ENCODE assay signal across 8 mouse cellular contexts in the genomic region with DNA sequence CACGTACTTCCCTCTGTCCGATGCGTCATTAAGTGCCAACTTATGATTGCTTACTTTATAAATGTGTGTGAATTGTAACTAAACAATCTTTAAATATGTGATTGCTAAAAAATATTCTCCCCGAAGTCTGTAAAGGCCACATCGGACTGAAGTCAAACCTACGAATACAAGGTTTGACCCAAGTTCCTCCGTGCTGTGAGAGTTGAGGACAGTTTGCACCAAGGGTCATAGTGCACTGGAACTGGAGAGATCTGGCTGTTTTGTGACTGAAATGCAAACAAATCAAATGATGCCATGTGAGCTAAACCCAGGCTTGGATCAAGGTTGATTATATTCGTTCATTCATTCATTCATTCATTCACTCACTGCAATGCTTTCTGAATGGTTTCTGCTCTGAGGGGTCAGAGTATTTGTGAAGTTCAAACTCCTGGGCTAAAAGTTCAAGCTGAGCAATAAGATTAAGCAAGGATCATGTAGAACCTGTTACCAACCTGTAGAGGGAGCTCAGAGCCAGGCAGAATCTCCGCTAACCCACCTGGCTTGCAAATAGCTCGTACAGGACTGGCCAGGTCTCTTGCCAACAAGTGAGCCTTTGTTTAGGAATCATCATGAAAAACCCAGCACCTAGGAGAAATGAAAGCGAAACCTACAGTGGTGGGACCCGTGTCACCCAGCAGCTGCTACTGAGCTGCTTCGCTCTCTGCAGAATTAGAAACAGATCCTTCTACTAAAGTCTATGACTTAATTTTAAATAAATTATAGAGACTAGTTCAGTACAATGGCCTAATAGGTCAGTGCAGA.
DNase-seq lines count a peak whose midpoint lies in the region; ATAC-seq lines count a peak whose summit lies in the region.

No protein-coding gene starts in this region.

- H3K4me3 ChIP-seq in intestine, embryonic 16.5 days (ENCODE audit: low read length): peak overlapping the region; percentile 27
- no peak overlapping the region for H3K4me3 ChIP-seq in midbrain, embryonic 15.5 days
- no peak overlapping the region for H3K4me3 ChIP-seq in stomach, embryonic 14.5 days (ENCODE audit: low read depth, low read length)

- H3K9me3 ChIP-seq in intestine, embryonic 16.5 days (ENCODE audit: control insufficient read depth, low read length): no peaks in the 10 kb centered on the region
- no peaks in the 10 kb centered on the region for H3K9me3 ChIP-seq in midbrain, embryonic 15.5 days
- no peaks in the 10 kb centered on the region for H3K9me3 ChIP-seq in stomach, embryonic 14.5 days (ENCODE audit: control insufficient read depth, low read depth, low read length)

- peak overlapping the region; percentile 30 for H3K4me2 ChIP-seq in intestine, embryonic 16.5 days (ENCODE audit: low read depth, low read length)
- no peak overlapping the region; the same call in 1 of the 2 replicates for H3K4me2 ChIP-seq in midbrain, embryonic 15.5 days
- H3K4me2 ChIP-seq in stomach, embryonic 14.5 days (replicated peaks; ENCODE audit: low read depth, low read length): no peak overlapping the region; the same call in 1 of the 2 replicates

- H3K4me1 ChIP-seq in intestine, embryonic 16.5 days (ENCODE audit: control insufficient read depth, insufficient read depth, low read length): no peaks in the 10 kb centered on the region; the same call in 1 of the 2 replicates
- H3K4me1 ChIP-seq in midbrain, embryonic 15.5 days: no peaks in the 10 kb centered on the region
- no peaks in the 10 kb centered on the region for H3K4me1 ChIP-seq in stomach, embryonic 14.5 days (ENCODE audit: control insufficient read depth, insufficient read depth, low read length)

- no peaks in the 10 kb centered on the region for H3K36me3 ChIP-seq in intestine, embryonic 16.5 days (ENCODE audit: control insufficient read depth, insufficient read depth, low read length)
- no peaks in the 10 kb centered on the region for H3K36me3 ChIP-seq in midbrain, embryonic 15.5 days (replicated peaks)
- no peaks in the 10 kb centered on the region for H3K36me3 ChIP-seq in stomach, embryonic 14.5 days (ENCODE audit: control insufficient read depth, insufficient read depth, low read length)

- H3K9ac ChIP-seq in intestine, embryonic 16.5 days (ENCODE audit: low read depth, low read length): peak overlapping the region; percentile 29; the same call in 1 of the 2 replicates
- H3K9ac ChIP-seq in midbrain, embryonic 15.5 days: no peak overlapping the region
- H3K9ac ChIP-seq in stomach, embryonic 14.5 days (replicated peaks; ENCODE audit: low read depth, low read length): no peak overlapping the region

- H3K27me3 ChIP-seq in intestine, embryonic 16.5 days (replicated peaks; ENCODE audit: control insufficient read depth, insufficient read depth, low read length): no peaks in the 10 kb centered on the region
- no peaks in the 10 kb centered on the region for H3K27me3 ChIP-seq in midbrain, embryonic 15.5 days (replicated peaks)
- no peaks in the 10 kb centered on the region for H3K27me3 ChIP-seq in stomach, embryonic 14.5 days (ENCODE audit: control insufficient read depth, insufficient read depth, low read length)

- DNase-seq in 3T3-L1 (ENCODE audit: low read depth, low spot score) (peak; percentile 88), WW6 (ENCODE audit: low read depth, low spot score) (peak; percentile 71), liver (peak; percentile 79)
- peak; percentile 76 for DNase-seq in embryo, embryonic 10 days (ENCODE audit: low spot score)
- DNase-seq in heart, adult 11 months: peak; percentile 95

- H3K27ac ChIP-seq in intestine, embryonic 16.5 days (ENCODE audit: low read length): 0 out of 2 replicates have a peak overlapping the region, but pooled peaks have one; percentile 12
- no peak overlapping the region for H3K27ac ChIP-seq in midbrain, embryonic 15.5 days
- no peak overlapping the region for H3K27ac ChIP-seq in stomach, embryonic 14.5 days (ENCODE audit: low read length)

- peak; percentile 92 for ATAC-seq in intestine, embryonic 16.5 days
- peak; percentile 78 for ATAC-seq in midbrain, embryonic 15.5 days (replicated peaks)
- peak; percentile 90 for ATAC-seq in stomach, embryonic 14.5 days (ENCODE audit: insufficient number of reproducible peaks, insufficient read depth, low FRiP score, low read depth)

- WGBS in intestine, embryonic 16.5 days: 43% methylated on average over 13 of the region's 13 CpGs
- WGBS in midbrain, embryonic 15.5 days: 54% methylated on average over 13 of the region's 13 CpGs
- 44% methylated on average over 13 of the region's 13 CpGs for WGBS in stomach, embryonic 14.5 days
